Mouse (Mus musculus) G1E (cell line): ENCODE results near the gene Arhgef40.

Experiments used
- CTCF ChIP-seq: IDR thresholded peaks from 2 replicates; pipeline ENCODE4 v1.5.1; 2012; ENCODE audit warnings: low read depth, low read length, inconsistent platforms, mixed read lengths
- GATA1 ChIP-seq: IDR thresholded peaks from 2 replicates; pipeline ENCODE4 v1.6.1; 2012; ENCODE audit warnings: borderline replicate concordance, low read length, inconsistent platforms, mixed read lengths
- POLR2AphosphoS5 ChIP-seq: IDR thresholded peaks from 2 replicates; pipeline ENCODE4 v1.6.1; 2012; ENCODE audit warnings: low read depth, low read length, inconsistent platforms; ENCODE audit not compliant: insufficient replicate concordance
- TAL1 ChIP-seq: conservative IDR thresholded peaks from 2 replicates; pipeline ENCODE4 v1.6.1; 2012; ENCODE audit warnings: low read depth, low read length, inconsistent platforms, mixed read lengths

DNA sequence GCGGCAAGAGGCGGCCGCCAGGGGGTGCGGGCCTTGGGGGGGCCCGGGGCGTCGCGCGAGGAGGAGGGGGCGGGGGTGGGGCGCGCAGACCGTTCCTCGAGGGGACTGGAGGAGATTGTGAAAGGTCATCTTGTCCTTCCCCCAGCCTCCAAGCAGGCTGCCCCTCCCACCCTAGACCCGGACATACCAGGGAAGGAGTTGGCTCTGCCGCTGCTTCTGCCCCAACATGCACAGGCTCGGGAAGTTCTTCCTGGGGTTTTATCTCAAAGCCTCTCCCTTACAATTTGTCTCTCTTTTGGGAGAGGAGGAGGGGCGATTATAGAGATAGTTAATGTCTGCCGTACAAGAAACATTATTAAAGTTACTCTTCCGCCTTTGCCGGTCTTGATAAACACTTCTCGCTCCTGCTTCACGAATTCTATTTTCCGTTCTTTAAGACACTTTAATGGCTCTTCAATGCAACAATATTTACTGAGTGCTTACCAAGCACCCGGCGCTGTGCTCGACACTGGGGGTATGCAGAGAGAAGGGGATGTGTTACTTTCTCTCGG lies 30.3 kb downstream of the Arhgef40 start:
- TF ChIP-seq GATA1 (no peak), CTCF (no peak), TAL1 (no peak), POLR2AphosphoS5 (no peak)
